Mouse (Mus musculus): ENCODE measurements around the gene A830031A19Rik. TPM values are rescaled to one million over a fixed set of nuclear protein-coding genes. Genes with fewer than 3 reads are reported as not detected.

Gene A830031A19Rik
- polyA plus RNA-seq, 1 experiment from 2014 or later = not detected

DNA sequence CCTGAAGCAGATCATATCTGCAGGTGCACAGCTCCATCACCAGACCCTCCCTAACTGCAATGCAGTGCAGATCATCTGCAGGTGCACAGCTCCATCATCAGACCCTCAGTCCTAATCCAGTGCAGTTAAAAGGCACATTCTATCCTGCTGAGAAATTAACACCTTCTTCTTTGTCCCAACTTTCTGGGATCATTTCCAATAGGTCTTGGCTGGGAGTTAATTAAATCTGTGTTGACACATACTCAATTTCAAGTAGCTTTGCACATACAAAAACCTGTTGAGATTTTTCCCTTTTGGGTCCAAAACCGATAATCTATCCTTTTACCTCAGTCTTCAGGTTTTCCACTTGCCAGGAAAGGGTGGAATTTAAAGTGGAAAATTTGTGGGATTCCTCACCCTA lies 62.6 kb downstream of the A830031A19Rik start:
- WGBS = 76% methylated on average over 1 of the region's 1 CpGs
- Histone ChIP-seq H3K4me3 (ENCODE audit: low read length) (no peak overlapping the region), H3K4me2 (ENCODE audit: low read depth, low read length) (no peak overlapping the region), H3K27ac (ENCODE audit: low read length) (no peak overlapping the region), H3K9me3 (replicated peaks; ENCODE audit: control insufficient read depth, low read length) (no peaks in the 10 kb centered on the region), H3K27me3 (ENCODE audit: control insufficient read depth, insufficient read depth, low read length) (no peaks in the 10 kb centered on the region), H3K36me3 (ENCODE audit: control insufficient read depth, insufficient read depth) (no peaks in the 10 kb centered on the region), H3K9ac (ENCODE audit: low read length) (no peak overlapping the region), H3K4me1 (ENCODE audit: control insufficient read depth, insufficient read depth, low read length) (0 out of 2 replicates have a peak, but pooled peaks cover 5% of the 10 kb centered on the region)
- no peak for ATAC-seq (replicated peaks; ENCODE audit: extremely low read depth, insufficient read depth, low FRiP score)

DNA sequence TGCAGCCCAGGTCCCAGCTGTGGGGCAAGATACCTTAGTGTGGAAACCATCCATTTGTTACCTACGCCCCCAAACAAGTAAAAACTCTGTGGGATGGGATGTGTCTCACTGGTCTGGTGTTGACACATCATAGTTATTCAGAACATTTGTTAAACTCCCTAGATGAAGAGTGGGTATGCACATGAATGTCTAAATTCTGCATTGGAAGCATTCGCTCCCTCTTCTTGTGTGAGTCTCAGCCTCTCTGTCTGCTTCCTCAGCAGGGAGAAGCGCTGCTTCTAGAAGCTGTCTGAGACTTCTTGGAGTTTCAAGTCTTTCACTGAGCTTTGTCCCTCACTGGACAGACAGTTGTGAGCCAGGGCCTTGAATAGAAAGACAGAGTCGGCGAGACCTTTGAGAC lies 65.9 kb downstream of the A830031A19Rik start:
- no peaks in the 10 kb centered on the region for H3K36me3 ChIP-seq (ENCODE audit: control insufficient read depth, insufficient read depth)
- H3K27ac ChIP-seq (ENCODE audit: low read length) = no peak overlapping the region
- no peaks in the 10 kb centered on the region for H3K27me3 ChIP-seq (ENCODE audit: control insufficient read depth, insufficient read depth, low read length)
- no peak for ATAC-seq (replicated peaks; ENCODE audit: extremely low read depth, insufficient read depth, low FRiP score)
- H3K9ac ChIP-seq (ENCODE audit: low read length) = no peak overlapping the region
- peaks cover 5% of the 10 kb centered on the region; the same call in 1 of the 2 replicates for H3K4me1 ChIP-seq (ENCODE audit: control insufficient read depth, insufficient read depth, low read length)
- 87% methylated on average over 5 of the region's 5 CpGs for WGBS
- H3K9me3 ChIP-seq (replicated peaks; ENCODE audit: control insufficient read depth, low read length) = no peaks in the 10 kb centered on the region
- H3K4me3 ChIP-seq (ENCODE audit: low read length) = no peak overlapping the region
- no peak overlapping the region for H3K4me2 ChIP-seq (ENCODE audit: low read depth, low read length)

DNA sequence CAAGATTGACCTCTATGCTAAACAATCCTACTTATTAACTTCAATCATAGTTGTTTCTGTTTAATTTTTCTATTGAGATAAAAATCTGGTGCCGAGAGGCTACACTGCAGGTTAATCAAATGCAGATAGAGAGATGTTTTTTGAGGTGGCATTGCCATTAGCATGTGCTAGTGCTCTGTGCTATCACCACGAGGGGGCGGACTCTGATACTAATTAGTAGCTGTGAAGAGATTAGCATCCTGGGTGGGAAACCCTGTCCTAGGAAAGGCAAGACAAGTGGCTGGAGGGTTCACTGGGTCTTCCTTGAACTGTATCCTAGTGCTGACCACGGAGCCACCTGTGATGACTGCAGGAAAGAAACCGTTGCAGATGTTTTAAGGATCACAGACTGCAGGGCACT lies 66.6 kb downstream of the A830031A19Rik start:
- WGBS = 30% methylated on average over 5 of the region's 5 CpGs
- Histone ChIP-seq H3K27ac (ENCODE audit: low read length) (no peak overlapping the region), H3K4me3 (ENCODE audit: low read length) (no peak overlapping the region), H3K27me3 (ENCODE audit: control insufficient read depth, insufficient read depth, low read length) (no peaks in the 10 kb centered on the region), H3K4me2 (ENCODE audit: low read depth, low read length) (no peak overlapping the region), H3K9me3 (replicated peaks; ENCODE audit: control insufficient read depth, low read length) (no peaks in the 10 kb centered on the region), H3K36me3 (ENCODE audit: control insufficient read depth, insufficient read depth) (no peaks in the 10 kb centered on the region), H3K9ac (ENCODE audit: low read length) (no peak overlapping the region), H3K4me1 (ENCODE audit: control insufficient read depth, insufficient read depth, low read length) (no peaks in the 10 kb centered on the region; the same call in 1 of the 2 replicates)
- ATAC-seq (replicated peaks; ENCODE audit: extremely low read depth, insufficient read depth, low FRiP score) = no peak

DNA sequence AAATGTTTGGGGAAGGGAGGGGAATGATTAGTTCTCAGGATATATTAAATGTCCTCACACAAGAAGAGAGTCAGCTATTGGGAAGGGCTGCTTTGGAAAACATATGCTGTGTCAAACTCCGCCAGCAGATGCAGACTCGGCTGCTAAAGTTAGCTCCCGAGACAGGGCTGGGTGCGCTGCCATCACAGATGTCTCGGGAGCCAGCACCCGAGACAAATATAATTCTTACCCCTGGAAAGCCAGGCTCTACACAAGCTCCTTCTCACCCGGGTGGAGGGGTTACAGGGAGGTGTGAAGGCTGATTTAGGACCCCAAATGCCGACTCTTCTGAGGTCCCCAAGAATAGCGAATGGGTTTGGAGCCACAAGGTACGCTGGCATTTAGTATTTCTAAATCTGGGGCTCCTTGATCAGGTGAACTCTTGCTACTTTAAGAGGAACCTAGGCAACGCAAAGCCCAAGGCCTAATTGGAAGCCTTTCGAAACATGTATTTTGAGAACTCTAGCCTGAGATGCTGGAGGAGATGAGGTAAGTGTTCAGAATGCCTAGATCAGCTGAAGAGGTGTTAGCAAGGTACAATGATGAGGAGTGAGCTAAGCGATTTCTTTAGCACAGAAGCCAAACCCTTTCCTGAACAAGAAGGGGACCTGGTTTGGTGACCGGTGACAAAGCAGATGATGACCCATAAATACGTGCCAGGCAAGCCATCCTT lies 69.3 kb downstream of the A830031A19Rik start:
- no peaks in the 10 kb centered on the region for H3K27me3 ChIP-seq (ENCODE audit: control insufficient read depth, insufficient read depth, low read length)
- H3K27ac ChIP-seq (ENCODE audit: low read length) = no peak overlapping the region
- H3K36me3 ChIP-seq (ENCODE audit: control insufficient read depth, insufficient read depth) = no peaks in the 10 kb centered on the region
- H3K9ac ChIP-seq (ENCODE audit: low read length) = no peak overlapping the region
- 60% methylated on average over 15 of the region's 15 CpGs for WGBS
- H3K4me2 ChIP-seq (ENCODE audit: low read depth, low read length) = no peak overlapping the region; the same call in 1 of the 2 replicates
- H3K4me1 ChIP-seq (ENCODE audit: control insufficient read depth, insufficient read depth, low read length) = no peaks in the 10 kb centered on the region; the same call in 1 of the 2 replicates
- no peak overlapping the region for H3K4me3 ChIP-seq (ENCODE audit: low read length)
- no peaks in the 10 kb centered on the region for H3K9me3 ChIP-seq (replicated peaks; ENCODE audit: control insufficient read depth, low read length)
- ATAC-seq (replicated peaks; ENCODE audit: extremely low read depth, insufficient read depth, low FRiP score) = no peak

DNA sequence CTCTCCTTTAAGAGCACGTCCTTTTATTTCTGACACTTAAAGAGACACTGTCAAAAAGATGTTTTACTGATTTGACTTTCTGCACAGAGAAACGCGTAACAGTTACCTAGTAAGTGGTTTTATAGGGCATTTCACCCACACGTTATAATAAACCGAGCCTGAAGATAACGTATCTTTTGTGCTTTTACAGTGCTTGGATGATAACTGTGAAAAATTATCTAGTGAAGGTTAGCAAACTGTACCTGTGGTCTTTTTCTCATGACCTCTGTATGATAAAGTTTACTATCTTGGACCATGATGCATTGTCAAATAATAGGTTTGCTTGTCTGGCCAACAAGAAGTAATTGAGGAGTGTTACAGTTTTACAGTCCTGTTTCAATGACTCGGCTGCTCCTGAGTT lies 74.2 kb downstream of the A830031A19Rik start:
- no peaks in the 10 kb centered on the region; the same call in 1 of the 2 replicates for H3K4me1 ChIP-seq (ENCODE audit: control insufficient read depth, insufficient read depth, low read length)
- 70% methylated on average over 7 of the region's 7 CpGs for WGBS
- H3K27ac ChIP-seq (ENCODE audit: low read length) = no peak overlapping the region
- H3K9me3 ChIP-seq (replicated peaks; ENCODE audit: control insufficient read depth, low read length) = no peaks in the 10 kb centered on the region
- H3K4me2 ChIP-seq (ENCODE audit: low read depth, low read length) = no peak overlapping the region
- H3K9ac ChIP-seq (ENCODE audit: low read length) = no peak overlapping the region
- H3K36me3 ChIP-seq (ENCODE audit: control insufficient read depth, insufficient read depth) = no peaks in the 10 kb centered on the region
- no peaks in the 10 kb centered on the region for H3K27me3 ChIP-seq (ENCODE audit: control insufficient read depth, insufficient read depth, low read length)
- H3K4me3 ChIP-seq (ENCODE audit: low read length) = no peak overlapping the region
- no peak for ATAC-seq (replicated peaks; ENCODE audit: extremely low read depth, insufficient read depth, low FRiP score)

Small RNA genes lying within 50 kb of the gene (microRNA-seq; reads per million reads assigned to microRNA genes)
- not detected for gene Gm44381

Other genes with a start within 250 kb of the A830031A19Rik start
- gene Papolg, start 179.8 kb downstream of the A830031A19Rik start, polyA plus RNA-seq (2015; fragmentation: Nextera tagmentation; extraction: Ambion mirVana) = 9.1 and 9.5 TPM in 2 replicates
- 15.0 TPM in 2 replicates for gene Bcl11a, start 3.0 kb upstream of the A830031A19Rik start, polyA plus RNA-seq (2015; fragmentation: Nextera tagmentation; extraction: Ambion mirVana)

All from heart, embryonic 16.5 days (tissue).